Mouse (Mus musculus) midbrain, postnatal 0 days (tissue): ENCODE results near the gene Olfr957. TPM values are rescaled to one million over a fixed set of nuclear protein-coding genes. Genes with fewer than 3 reads are reported as not detected.

Experiments
- ATAC-seq: fragments of 200-750 bp; cut with Nextera tagmentation; 2 replicates; pipeline ENCODE4 v1.8.0; 2017; ENCODE audit warnings: moderate number of reproducible peaks, mild to moderate bottlenecking, moderate TSS enrichment, moderate library complexity; ENCODE audit not compliant: low FRiP score
- DNase-seq: peaks from one replicate; pipeline ENCODE4 v3.0.0-alpha.2; 2015; ENCODE audit warnings: low spot score
- H3K27ac ChIP-seq: fragments of 300-500 bp; sonication (generic); 2 replicates; pipeline ENCODE4 v1.5.1; 2014; ENCODE audit warnings: low read depth, mild to moderate bottlenecking, low read length, mixed read lengths
- H3K27me3 ChIP-seq: fragments of 300-500 bp; sonication (generic); 2 replicates; pipeline ENCODE4 v1.6.1; 2014; ENCODE audit warnings: low read length, control low read depth, mixed read lengths; ENCODE audit not compliant: insufficient read depth
- H3K36me3 ChIP-seq: fragments of 300-500 bp; sonication (generic); 2 replicates; pipeline ENCODE4 v1.6.1; 2014; ENCODE audit warnings: low read length, control low read depth, mixed read lengths; ENCODE audit not compliant: insufficient read depth
- H3K4me1 ChIP-seq: fragments of 300-500 bp; sonication (generic); 2 replicates; pipeline ENCODE4 v1.6.1; 2014; ENCODE audit warnings: mild to moderate bottlenecking, control low read depth, antibody characterized with exemption, low read length, mixed read lengths; ENCODE audit not compliant: insufficient read depth
- H3K4me2 ChIP-seq: fragments of 300-500 bp; sonication (generic); 2 replicates; pipeline ENCODE4 v1.6.1; 2014; ENCODE audit warnings: low read depth, mild to moderate bottlenecking, low read length, mixed read lengths; ENCODE audit not compliant: poor library complexity, severe bottlenecking
- H3K4me3 ChIP-seq: fragments of 300-500 bp; sonication (generic); 2 replicates; pipeline ENCODE4 v1.5.1; 2014; ENCODE audit warnings: low read depth, mild to moderate bottlenecking, low read length, moderate library complexity
- H3K9ac ChIP-seq: fragments of 300-500 bp; sonication (generic); replicated peaks from 2 replicates; pipeline ENCODE4 v1.6.1; 2014; ENCODE audit warnings: mild to moderate bottlenecking, low read length, moderate library complexity, mixed read lengths; ENCODE audit not compliant: poor library complexity, severe bottlenecking
- H3K9me3 ChIP-seq: fragments of 300-500 bp; sonication (generic); 2 replicates; pipeline ENCODE4 v1.6.1; 2016; ENCODE audit warnings: low read length, control low read depth
- CTCF ChIP-seq: IDR thresholded peaks from 2 replicates; pipeline ENCODE4 v1.5.1; 2016; ENCODE audit warnings: antibody characterized with exemption, mild to moderate bottlenecking
- WGBS: fragments of 180-500 bp; shearing (Covaris S2); extraction: QIAGEN DNeasy Blood & Tissue Kit; methylation state at CpG from one replicate; pipeline ENCODE4 v1.1.7; 2014; 5-methylcytosine and 5-hydroxymethylcytosine counted together
- polyA plus RNA-seq: library from polyadenylated mRNA; unstranded; fragments of >200 nt; fragmentation: Nextera tagmentation; extraction: Ambion mirVana; gene quantifications from 2 replicates; pipeline ENCODE4 v1.2.1, GENCODE M21; 2015
- total RNA-seq: library from RNA; depleted of rRNA; stranded (reverse); fragments of >200 nt; gene quantifications from 2 replicates; pipeline ENCODE4 v1.2.3, GENCODE M21; 2014; rRNA removed

Olfr957 gene
- total and polyA plus RNA-seq, 2 experiments from 2014 or later = not detected

DNA sequence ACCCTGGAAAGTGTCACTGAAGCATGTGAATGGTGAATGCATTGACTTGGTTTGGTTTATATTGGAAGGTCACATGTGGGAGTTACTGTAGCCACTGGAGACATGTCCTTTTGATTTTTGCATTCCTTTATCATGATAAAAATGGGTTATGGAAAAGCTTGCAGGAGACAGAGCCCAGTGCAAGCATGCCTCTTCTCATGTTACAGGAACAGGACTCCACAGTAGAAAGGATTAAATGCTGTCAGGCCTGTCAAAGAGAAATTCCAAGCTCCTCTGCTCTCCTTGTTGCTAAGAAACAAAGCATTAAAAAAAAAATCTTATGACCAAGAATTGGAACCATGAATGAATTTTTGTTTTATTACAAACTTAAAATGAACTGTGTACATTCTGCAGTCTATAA lies 3.0 kb upstream of the Olfr957 start:
- H3K4me1 ChIP-seq = no peaks in the 10 kb centered on the region
- no peak for TF ChIP-seq CTCF

DNA sequence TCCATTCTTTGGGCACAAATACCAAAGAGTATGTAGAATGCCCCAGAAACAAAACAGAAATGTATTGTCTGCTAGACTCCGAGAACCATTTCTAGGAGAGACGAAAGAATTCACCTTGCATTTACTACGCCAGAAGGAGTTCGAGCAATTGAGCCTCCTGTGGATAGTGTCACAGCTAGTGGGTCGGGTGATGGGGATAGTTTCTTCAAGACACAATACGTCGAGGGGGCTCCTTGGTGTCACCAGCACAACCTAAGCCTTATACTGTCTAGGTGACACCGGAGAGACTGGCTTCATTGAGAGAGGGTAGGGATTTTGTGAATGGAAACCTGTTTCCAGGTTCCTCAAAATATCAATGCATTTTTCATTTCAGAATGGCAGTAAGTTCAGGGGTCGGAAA lies 6.2 kb downstream of the Olfr957 start:
- WGBS = 80% methylated on average over 9 of the region's 9 CpGs
- Histone ChIP-seq H3K4me1 (no peaks in the 10 kb centered on the region), H3K27ac (no peak overlapping the region), H3K27me3 (no peaks in the 10 kb centered on the region), H3K36me3 (no peaks in the 10 kb centered on the region), H3K9me3 (no peaks in the 10 kb centered on the region), H3K4me3 (no peak overlapping the region), H3K9ac (no peak overlapping the region), H3K4me2 (no peak overlapping the region)
- DNase-seq (no peak), ATAC-seq (no peak)
- no peak for TF ChIP-seq CTCF

More for the DNA sequence above, 3.0 kb upstream of the Olfr957 start:
- Histone ChIP-seq H3K36me3 (no peaks in the 10 kb centered on the region), H3K27ac (no peak overlapping the region), H3K4me3 (no peak overlapping the region), H3K9ac (no peak overlapping the region), H3K4me2 (no peak overlapping the region), H3K9me3 (no peaks in the 10 kb centered on the region), H3K27me3 (no peaks in the 10 kb centered on the region)
- DNase-seq (no peak), ATAC-seq (no peak)

- Histone ChIP-seq H3K9ac (no peak overlapping the region), H3K27ac (no peak overlapping the region), H3K27me3 (no peaks in the 10 kb centered on the region), H3K9me3 (no peaks in the 10 kb centered on the region), H3K36me3 (no peaks in the 10 kb centered on the region), H3K4me2 (no peak overlapping the region), H3K4me1 (no peaks in the 10 kb centered on the region), H3K4me3 (no peak overlapping the region)
- peak; percentile 92 for TF ChIP-seq CTCF
- ATAC-seq = peak; percentile 60; the same call in 1 of the 2 replicates
- 6% methylated on average over 6 of the region's 6 CpGs for WGBS
- DNase-seq = peak; percentile 85
These were observed 6.6 kb downstream of the Olfr957 start for GRCm38 (mm10) chr9:39508998-39509397.

DNA sequence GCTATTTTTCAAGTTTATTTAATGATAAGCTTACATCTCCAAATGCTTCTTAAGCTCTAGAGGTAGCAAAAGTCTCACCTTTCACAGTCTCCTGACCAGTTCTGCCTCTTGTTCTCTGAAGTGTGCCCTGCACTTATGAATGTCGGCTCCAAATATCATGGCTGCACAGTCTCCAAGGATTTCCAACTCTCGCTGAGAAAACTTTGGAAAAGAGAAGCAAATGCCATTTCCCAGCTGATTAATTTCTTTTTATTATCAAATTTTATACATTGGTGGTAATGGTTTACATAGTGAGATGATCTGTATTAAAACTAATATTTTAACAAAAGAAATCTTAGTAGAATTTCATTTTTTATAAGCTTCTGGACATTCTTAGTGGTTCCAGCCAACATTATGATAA lies 21.7 kb downstream of the Olfr957 start, which contains the start of gene Olfr44:
TSS of gene Olfr44 (minus strand) at position 101 of the 400 bp plus-strand sequence.
- H3K4me1 ChIP-seq = no peaks in the 10 kb centered on the region
- H3K27me3 ChIP-seq = no peaks in the 10 kb centered on the region
- TF ChIP-seq CTCF = no peak
- H3K4me3 ChIP-seq = no peak within 1 kb of the TSS
- WGBS = 86% methylated on average over 2 of the region's 2 CpGs
- no peak within 1 kb of the TSS for H3K27ac ChIP-seq
- no peak within 1 kb of the TSS for H3K9ac ChIP-seq
- no peaks in the 10 kb centered on the region for H3K36me3 ChIP-seq
- DNase-seq (no peak), ATAC-seq (no peak)
- no peak within 1 kb of the TSS for H3K4me2 ChIP-seq
- no peaks in the 10 kb centered on the region for H3K9me3 ChIP-seq

GRCm38 (mm10) chr9:39471844-39472243 lies 43.8 kb downstream of the Olfr957 start, which contains the start of gene Olfr955:
TSS of gene Olfr955 (minus strand) at chr9:39471944.
- WGBS = 55% methylated on average over 1 of the region's 1 CpGs
- no peak within 1 kb of the TSS for H3K9ac ChIP-seq
- no peaks in the 10 kb centered on the region for H3K9me3 ChIP-seq
- no peak within 1 kb of the TSS for H3K4me2 ChIP-seq
- H3K27ac ChIP-seq = no peak within 1 kb of the TSS
- H3K4me1 ChIP-seq = no peaks in the 10 kb centered on the region
- H3K4me3 ChIP-seq = no peak within 1 kb of the TSS
- TF ChIP-seq CTCF = no peak
- no peaks in the 10 kb centered on the region for H3K36me3 ChIP-seq
- DNase-seq (no peak), ATAC-seq (no peak)
- H3K27me3 ChIP-seq = no peaks in the 10 kb centered on the region

Other genes with a start within 250 kb of the Olfr957 start
- not detected in 2 replicates for gene Olfr945, start 239.0 kb downstream of the Olfr957 start, total RNA-seq
- gene Olfr945, start 239.0 kb downstream of the Olfr957 start, polyA plus RNA-seq = not detected in 2 replicates
- not detected in 2 replicates for gene Olfr948, start 189.8 kb downstream of the Olfr957 start, total RNA-seq
- gene Olfr948, start 189.8 kb downstream of the Olfr957 start, polyA plus RNA-seq = not detected in 2 replicates
- not detected in 2 replicates for gene Olfr951, start 128.4 kb downstream of the Olfr957 start, total RNA-seq
- not detected in 2 replicates for gene Olfr951, start 128.4 kb downstream of the Olfr957 start, polyA plus RNA-seq
- not detected in 2 replicates for gene Olfr952, start 88.7 kb downstream of the Olfr957 start, total RNA-seq
- not detected in 2 replicates for gene Olfr952, start 88.7 kb downstream of the Olfr957 start, polyA plus RNA-seq
- not detected in 2 replicates for gene Olfr954, start 59.1 kb downstream of the Olfr957 start, total RNA-seq
- not detected in 2 replicates for gene Olfr954, start 59.1 kb downstream of the Olfr957 start, polyA plus RNA-seq
- not detected in 2 replicates for gene Olfr955, start 43.9 kb downstream of the Olfr957 start, total RNA-seq
- gene Olfr955, start 43.9 kb downstream of the Olfr957 start, polyA plus RNA-seq = not detected in 2 replicates
- gene Olfr44, start 21.8 kb downstream of the Olfr957 start, total RNA-seq = not detected in 2 replicates
- gene Olfr44, start 21.8 kb downstream of the Olfr957 start, polyA plus RNA-seq = not detected in 2 replicates
- gene Olfr958, start 38.2 kb upstream of the Olfr957 start, total RNA-seq = not detected in 2 replicates
- not detected in 2 replicates for gene Olfr958, start 38.2 kb upstream of the Olfr957 start, polyA plus RNA-seq
- 0.16 TPM in 1 of 2 replicates, not detected in the other for gene Olfr959, start 59.8 kb upstream of the Olfr957 start, total RNA-seq
- 0.05 TPM in 1 of 2 replicates, not detected in the other for gene Olfr959, start 59.8 kb upstream of the Olfr957 start, polyA plus RNA-seq
- gene AW551984, start 88.6 kb upstream of the Olfr957 start, total RNA-seq = 363 and 387 TPM in 2 replicates
- 260 and 267 TPM in 2 replicates for gene AW551984, start 88.6 kb upstream of the Olfr957 start, polyA plus RNA-seq
- not detected in 2 replicates for gene Olfr148, start 94.8 kb upstream of the Olfr957 start, total RNA-seq
- not detected in 2 replicates for gene Olfr148, start 94.8 kb upstream of the Olfr957 start, polyA plus RNA-seq
- not detected in 2 replicates for gene Olfr960, start 105.6 kb upstream of the Olfr957 start, total RNA-seq
- not detected in 2 replicates for gene Olfr960, start 105.6 kb upstream of the Olfr957 start, polyA plus RNA-seq
- not detected in 2 replicates for gene Olfr961, start 129.3 kb upstream of the Olfr957 start, total RNA-seq
- gene Olfr961, start 129.3 kb upstream of the Olfr957 start, polyA plus RNA-seq = not detected in 2 replicates
- gene Olfr963, start 151.4 kb upstream of the Olfr957 start, total RNA-seq = not detected in 2 replicates
- not detected in 2 replicates for gene Olfr963, start 151.4 kb upstream of the Olfr957 start, polyA plus RNA-seq
- gene Olfr149, start 191.3 kb upstream of the Olfr957 start, total RNA-seq = not detected in 2 replicates
- gene Olfr149, start 191.3 kb upstream of the Olfr957 start, polyA plus RNA-seq = not detected in 2 replicates
- gene Olfr965, start 195.5 kb upstream of the Olfr957 start, total RNA-seq = not detected in 2 replicates
- gene Olfr965, start 195.5 kb upstream of the Olfr957 start, polyA plus RNA-seq = not detected in 2 replicates
- not detected in 2 replicates for gene Olfr150, start 215.2 kb upstream of the Olfr957 start, total RNA-seq
- not detected in 2 replicates for gene Olfr150, start 215.2 kb upstream of the Olfr957 start, polyA plus RNA-seq
- not detected in 2 replicates for gene Olfr967, start 230.4 kb upstream of the Olfr957 start, total RNA-seq
- gene Olfr967, start 230.4 kb upstream of the Olfr957 start, polyA plus RNA-seq = not detected in 2 replicates